Mouse (Mus musculus): ENCODE data around the gene Gm20388. TPM values are rescaled to one million over a fixed set of nuclear protein-coding genes. Genes with fewer than 3 reads are reported as not detected.

The Gm20388 gene
- polyA plus RNA-seq, 2 experiments, result 8.5 TPM; not detected in 1

GRCm38 (mm10) chr8:122760116-122760515 is 2849.5 kb downstream of the Gm20388 start:
- WGBS (ENCODE audit: insufficient replicate concordance), result 41% methylated on average over 7 of the region's 7 CpGs
- peaks cover 0 to 11% of the 10 kb centered on the region in 2 experiments; a peak in 2 of 4 replicates for H3K4me1 ChIP-seq (replicated peaks; ENCODE audit: control insufficient read depth in 2 of 2, insufficient read depth in 2 of 2, low read length in 1 of 2)
- DNase-seq (ENCODE audit: low read depth in 3 of 3, low spot score in 3 of 3) (no peak), ATAC-seq (ENCODE audit: insufficient read depth) (0 out of 2 replicates have a peak, but pooled peaks have one; percentile 10)
- H3K4me3 ChIP-seq (ENCODE audit: insufficient read depth in 1 of 2, low read depth in 2 of 2, low read length in 2 of 2), result no peak overlapping the region
- no peak overlapping the region for H3K9ac ChIP-seq (replicated peaks)
- H3K9me3 ChIP-seq (ENCODE audit: control insufficient read depth, low read length), result no peaks in the 10 kb centered on the region
- TF ChIP-seq CTCF (IDR thresholded peaks at IDR 0.05; ENCODE audit: low read depth), result no peak
- TF ChIP-seq EP300 (IDR thresholded peaks at IDR 0.05; ENCODE audit: low read depth), result no peak
- peaks cover 2% of the 10 kb centered on the region; the same call in 1 of the 2 replicates for H3K27me3 ChIP-seq (ENCODE audit: control insufficient read depth, insufficient read depth, low read length)
- no peak overlapping the region for H3K27ac ChIP-seq
- H3K36me3 ChIP-seq (replicated peaks; ENCODE audit: control insufficient read depth, insufficient read depth, low read depth), result no peaks in the 10 kb centered on the region
- no peak overlapping the region for H3K4me2 ChIP-seq (ENCODE audit: low read depth)

GRCm38 (mm10) chr8:122761109-122761508 is 2850.5 kb downstream of the Gm20388 start:
- WGBS (ENCODE audit: insufficient replicate concordance), result 63% methylated on average over 6 of the region's 6 CpGs
- Histone ChIP-seq H3K4me2 (ENCODE audit: low read depth) (no peak overlapping the region), H3K27me3 (ENCODE audit: control insufficient read depth, insufficient read depth, low read length) (peaks cover 2% of the 10 kb centered on the region; the same call in 1 of the 2 replicates), H3K27ac (no peak overlapping the region), H3K9me3 (ENCODE audit: control insufficient read depth, low read length) (no peaks in the 10 kb centered on the region), H3K36me3 (replicated peaks; ENCODE audit: control insufficient read depth, insufficient read depth, low read depth) (no peaks in the 10 kb centered on the region), H3K4me1 (replicated peaks; ENCODE audit: control insufficient read depth in 2 of 2, insufficient read depth in 2 of 2, low read length in 1 of 2) (peaks cover 0 to 13% of the 10 kb centered on the region in 2 experiments; a peak in 2 of 4 replicates), H3K4me3 (ENCODE audit: insufficient read depth in 1 of 2, low read depth in 2 of 2, low read length in 2 of 2) (no peak overlapping the region), H3K9ac (replicated peaks) (no peak overlapping the region)
- ATAC-seq (ENCODE audit: insufficient read depth) (no peak), DNase-seq (ENCODE audit: low read depth in 3 of 3, low spot score in 3 of 3) (no peak)
- no peak for TF ChIP-seq CTCF (IDR thresholded peaks at IDR 0.05; ENCODE audit: low read depth)

GRCm38 (mm10) chr8:122762731-122763266 is 2852.2 kb downstream of the Gm20388 start:
- no peak for TF ChIP-seq CTCF (IDR thresholded peaks at IDR 0.05; ENCODE audit: low read depth)
- no peak for TF ChIP-seq EP300 (IDR thresholded peaks at IDR 0.05; ENCODE audit: low read depth)
- Histone ChIP-seq H3K9ac (replicated peaks) (no peak overlapping the region), H3K27me3 (ENCODE audit: control insufficient read depth, insufficient read depth, low read length) (peaks cover 3% of the 10 kb centered on the region; the same call in 1 of the 2 replicates), H3K27ac (no peak overlapping the region), H3K9me3 (ENCODE audit: control insufficient read depth, low read length) (no peaks in the 10 kb centered on the region), H3K36me3 (replicated peaks; ENCODE audit: control insufficient read depth, insufficient read depth, low read depth) (no peaks in the 10 kb centered on the region), H3K4me3 (ENCODE audit: insufficient read depth in 1 of 2, low read depth in 2 of 2, low read length in 2 of 2) (no peak overlapping the region), H3K4me2 (ENCODE audit: low read depth) (no peak overlapping the region), H3K4me1 (replicated peaks; ENCODE audit: control insufficient read depth in 2 of 2, insufficient read depth in 2 of 2, low read length in 1 of 2) (peaks cover 0 to 13% of the 10 kb centered on the region in 2 experiments; a peak in 2 of 4 replicates)
- 36% methylated on average over 12 of the region's 12 CpGs for WGBS (ENCODE audit: insufficient replicate concordance)
- no peak for ATAC-seq (ENCODE audit: insufficient read depth)
- no peak for DNase-seq (ENCODE audit: low read depth in 3 of 3, low spot score in 3 of 3)

- Histone ChIP-seq H3K27me3 (ENCODE audit: control insufficient read depth, insufficient read depth, low read length) (peaks cover 6% of the 10 kb centered on the region; the same call in 1 of the 2 replicates), H3K36me3 (replicated peaks; ENCODE audit: control insufficient read depth, insufficient read depth, low read depth) (no peaks in the 10 kb centered on the region), H3K27ac (no peak overlapping the region), H3K4me1 (replicated peaks; ENCODE audit: control insufficient read depth in 2 of 2, insufficient read depth in 2 of 2, low read length in 1 of 2) (peaks cover 0 to 13% of the 10 kb centered on the region in 2 experiments; a peak in 2 of 4 replicates), H3K9ac (replicated peaks) (no peak overlapping the region), H3K4me2 (ENCODE audit: low read depth) (no peak overlapping the region), H3K4me3 (ENCODE audit: insufficient read depth in 1 of 2, low read depth in 2 of 2, low read length in 2 of 2) (no peak overlapping the region), H3K9me3 (ENCODE audit: control insufficient read depth, low read length) (no peaks in the 10 kb centered on the region)
- TF ChIP-seq CTCF (IDR thresholded peaks at IDR 0.05; ENCODE audit: low read depth) (no peak), EP300 (IDR thresholded peaks at IDR 0.05; ENCODE audit: low read depth) (no peak)
- WGBS (ENCODE audit: insufficient replicate concordance), result 29% methylated on average over 14 of the region's 14 CpGs
- ATAC-seq (ENCODE audit: insufficient read depth) (no peak), DNase-seq (ENCODE audit: low read depth in 3 of 3, low spot score in 3 of 3) (no peak)
These were observed 2852.7 kb downstream of the Gm20388 start for GRCm38 (mm10) chr8:122763267-122763738.

GRCm38 (mm10) chr8:122764790-122765474 is 2854.3 kb downstream of the Gm20388 start:
- Histone ChIP-seq H3K9me3 (ENCODE audit: control insufficient read depth, low read length) (no peaks in the 10 kb centered on the region), H3K36me3 (replicated peaks; ENCODE audit: control insufficient read depth, insufficient read depth, low read depth) (no peaks in the 10 kb centered on the region), H3K4me1 (replicated peaks; ENCODE audit: control insufficient read depth in 2 of 2, insufficient read depth in 2 of 2, low read length in 1 of 2) (peaks cover 0 to 13% of the 10 kb centered on the region in 2 experiments; a peak in 2 of 4 replicates), H3K4me2 (ENCODE audit: low read depth) (no peak overlapping the region), H3K27ac (no peak overlapping the region), H3K9ac (replicated peaks) (no peak overlapping the region), H3K4me3 (ENCODE audit: insufficient read depth in 1 of 2, low read depth in 2 of 2, low read length in 2 of 2) (no peak overlapping the region), H3K27me3 (ENCODE audit: control insufficient read depth, insufficient read depth, low read length) (peaks cover 11% of the 10 kb centered on the region; the same call in 1 of the 2 replicates)
- WGBS (ENCODE audit: insufficient replicate concordance), result 50% methylated on average over 7 of the region's 7 CpGs
- DNase-seq (ENCODE audit: low read depth in 3 of 3, low spot score in 3 of 3) (no peak), ATAC-seq (ENCODE audit: insufficient read depth) (no peak)
- TF ChIP-seq CTCF (IDR thresholded peaks at IDR 0.05; ENCODE audit: low read depth) (no peak), EP300 (IDR thresholded peaks at IDR 0.05; ENCODE audit: low read depth) (no peak)

All from liver, embryonic 14.5 days (tissue).